Mouse (Mus musculus) myocyte (in vitro differentiated cells): ENCODE measurements around the gene Il7r.

ENCODE experiments used
- POLR2A ChIP-seq: IDR thresholded peaks from one replicate; pipeline ENCODE4 v1.6.1; 2011; ENCODE audit warnings: low read depth, mild to moderate bottlenecking, control low read depth, moderate library complexity; ENCODE audit not compliant: insufficient read length
- USF1 ChIP-seq: IDR thresholded peaks from one replicate; pipeline ENCODE4 v1.6.1; 2011; ENCODE audit warnings: low read depth, mild to moderate bottlenecking, control low read depth, moderate library complexity

DNA sequence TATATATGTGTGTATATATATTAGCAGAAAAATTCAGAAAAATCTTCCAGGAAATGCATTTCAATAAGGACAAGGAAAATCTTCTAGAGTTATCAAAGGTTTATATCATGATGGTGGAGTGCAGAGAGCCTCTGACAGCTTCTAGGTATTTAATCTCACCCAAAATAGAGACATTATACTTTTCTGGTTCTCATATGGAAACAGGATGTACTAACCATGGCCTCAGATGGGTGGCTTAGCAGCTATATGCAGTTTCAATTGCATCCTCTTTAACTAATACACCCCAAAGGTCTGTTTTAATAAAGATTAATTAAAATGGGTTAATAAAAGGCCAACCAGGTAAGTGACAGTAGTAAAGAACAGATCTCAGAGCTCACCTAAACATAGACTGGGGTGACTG is 3.6 kb downstream of the Il7r start:
- TF ChIP-seq USF1, result no peak
- no peak for TF ChIP-seq POLR2A
